Mouse (Mus musculus): Measurements from ENCODE around the gene Abl1.

- TF ChIP-seq CTCF (IDR thresholded peaks at IDR 0.05; ENCODE audit: extremely low read depth, insufficient read depth, low read length) (no peak), POLR2A (IDR thresholded peaks at IDR 0.05; ENCODE audit: extremely low read depth, insufficient read depth, low read length) (no peak)
Observed at GRCm38 (mm10) chr2:31825469-31825911, 137.3 kb downstream of the Abl1 start.
